Mouse (Mus musculus) olfactory bulb, adult 2 months (tissue): ENCODE data around the gene Ndufa5.

Source experiments
- CTCF ChIP-seq: fragments of 200-500 bp; IDR thresholded peaks from 2 replicates; pipeline ENCODE4 v1.5.1; 2012; ENCODE audit warnings: low read depth, mild to moderate bottlenecking, low read length, moderate library complexity; ENCODE audit not compliant: insufficient read depth
- POLR2A ChIP-seq: fragments of 200-500 bp; IDR thresholded peaks from 2 replicates; pipeline ENCODE4 v1.6.1; 2012; ENCODE audit warnings: mild to moderate bottlenecking, low read depth, low read length, moderate library complexity; ENCODE audit not compliant: insufficient read depth

GRCm38 (mm10) chr6:24552046-24552445 lies 24.2 kb upstream of the Ndufa5 start:
- TF ChIP-seq CTCF (no peak), POLR2A (no peak)
